Mouse (Mus musculus): ENCODE data around the gene Rbm24. TPM values are rescaled to one million over a fixed set of nuclear protein-coding genes. Genes with fewer than 3 reads are reported as not detected.

Rbm24 gene
- polyA plus RNA-seq, 1 experiment from 2014 or later, result 7.6 TPM

DNA sequence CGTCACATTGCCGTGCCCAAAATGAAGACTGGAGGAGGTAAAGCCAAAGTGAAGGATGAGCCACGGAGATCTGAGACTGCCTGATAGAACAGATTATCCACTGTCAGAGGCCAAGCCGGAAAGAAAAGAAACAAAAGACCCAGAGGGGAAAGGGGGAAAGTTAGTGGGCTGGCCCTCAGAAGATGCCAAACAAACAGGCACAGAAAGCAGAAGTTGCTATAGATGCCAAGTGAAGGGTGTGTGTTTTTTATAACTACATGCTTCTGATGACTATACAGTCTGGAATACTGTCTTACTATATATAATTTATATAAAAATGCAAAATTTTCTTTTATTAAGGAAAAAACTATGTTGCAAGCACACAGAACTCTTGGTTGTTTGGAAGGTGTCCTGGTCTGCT, 31.7 kb downstream of the Rbm24 start:
- ATAC-seq, result no peak
- no peaks in the 10 kb centered on the region for H3K27me3 ChIP-seq (replicated peaks; ENCODE audit: control insufficient read depth, insufficient read depth, low read length)
- 56% methylated on average over 4 of the region's 4 CpGs for WGBS

DNA sequence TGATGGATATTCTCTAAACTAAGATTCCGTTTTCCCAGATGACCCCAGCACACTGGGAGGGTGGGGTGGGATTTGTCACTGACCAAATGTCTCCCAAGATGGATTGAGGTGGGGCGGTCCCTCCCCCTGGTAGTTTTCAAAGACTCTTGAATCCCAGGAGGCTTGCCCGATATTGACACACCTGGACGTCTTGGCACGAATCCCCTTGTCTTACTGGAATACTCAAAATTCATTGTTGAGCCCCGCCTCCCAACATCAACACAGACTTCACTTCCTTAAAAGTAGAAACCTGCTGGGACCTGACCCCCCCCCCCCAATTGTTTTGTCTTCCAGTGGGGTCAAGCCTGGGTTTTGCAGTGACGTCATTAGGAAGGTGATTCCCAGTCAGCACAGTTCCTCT, 32.4 kb downstream of the Rbm24 start:
- no peak for ATAC-seq
- DNase-seq (ENCODE audit: low spot score), result no peak
- H3K27ac ChIP-seq (ENCODE audit: low read depth, low read length), result no peak overlapping the region
- no peaks in the 10 kb centered on the region for H3K27me3 ChIP-seq (replicated peaks; ENCODE audit: control insufficient read depth, insufficient read depth, low read length)
- H3K4me2 ChIP-seq (ENCODE audit: low read length), result no peak overlapping the region
- no peaks in the 10 kb centered on the region for H3K36me3 ChIP-seq (ENCODE audit: control insufficient read depth, insufficient read depth, low read length)
- H3K9ac ChIP-seq (ENCODE audit: low read length), result no peak overlapping the region
- no peak overlapping the region for H3K4me3 ChIP-seq (ENCODE audit: low read depth, low read length)
- whole genome bisulfite sequencing, result 87% methylated on average over 7 of the region's 7 CpGs
- no peaks in the 10 kb centered on the region for H3K4me1 ChIP-seq (ENCODE audit: control insufficient read depth, insufficient read depth, low read length)
- H3K9me3 ChIP-seq (replicated peaks; ENCODE audit: control insufficient read depth, low read length), result no peaks in the 10 kb centered on the region

More for the DNA sequence above, 31.7 kb downstream of the Rbm24 start:
- Histone ChIP-seq H3K4me1 (ENCODE audit: control insufficient read depth, insufficient read depth, low read length) (no peaks in the 10 kb centered on the region), H3K36me3 (ENCODE audit: control insufficient read depth, insufficient read depth, low read length) (no peaks in the 10 kb centered on the region), H3K9ac (ENCODE audit: low read length) (no peak overlapping the region), H3K27ac (ENCODE audit: low read depth, low read length) (no peak overlapping the region), H3K9me3 (replicated peaks; ENCODE audit: control insufficient read depth, low read length) (no peaks in the 10 kb centered on the region), H3K4me2 (ENCODE audit: low read length) (no peak overlapping the region), H3K4me3 (ENCODE audit: low read depth, low read length) (no peak overlapping the region)
- DNase-seq (ENCODE audit: low spot score), result no peak

DNA sequence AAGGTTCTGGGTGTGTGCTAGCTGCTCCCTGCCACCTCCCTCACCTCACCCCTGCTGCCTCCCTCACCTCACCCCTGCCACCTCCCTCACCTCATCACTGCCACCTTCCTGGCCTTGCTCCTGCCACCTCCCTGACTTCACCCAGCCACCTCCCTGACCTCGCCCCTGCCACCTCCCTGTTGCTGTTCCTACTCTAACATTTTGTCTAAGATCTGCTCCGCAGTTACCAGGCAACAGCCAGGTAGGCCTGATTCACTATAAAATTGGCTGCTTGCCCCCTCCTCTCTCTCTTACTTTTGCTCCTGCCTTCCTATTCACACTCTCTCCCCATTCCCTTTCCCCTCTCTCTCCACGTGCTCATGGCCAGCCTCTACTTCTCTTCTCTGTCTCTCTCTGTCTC, 33.3 kb downstream of the Rbm24 start:
- no peaks in the 10 kb centered on the region for H3K9me3 ChIP-seq (replicated peaks; ENCODE audit: control insufficient read depth, low read length)

DNA sequence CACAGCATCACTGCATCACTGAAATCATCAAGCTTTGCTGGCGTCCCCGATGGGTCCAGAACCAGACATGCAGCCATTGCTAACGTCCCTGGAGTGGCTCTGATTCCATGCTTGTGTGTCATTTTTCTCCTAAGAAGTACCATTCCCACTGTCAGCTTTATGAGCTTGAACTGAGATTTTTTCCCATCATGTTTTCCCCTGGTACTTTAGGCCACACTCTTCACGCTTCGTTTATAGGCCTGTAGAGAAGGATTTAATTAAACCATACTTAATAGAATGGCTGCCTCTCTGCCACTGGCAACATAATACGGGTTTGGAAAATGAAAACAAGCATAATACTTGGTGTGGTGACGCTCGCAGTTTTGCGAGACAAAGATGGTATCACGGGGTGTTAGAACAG, 41.3 kb downstream of the Rbm24 start:
- no peak overlapping the region for H3K4me3 ChIP-seq (ENCODE audit: low read depth, low read length)
- H3K36me3 ChIP-seq (ENCODE audit: control insufficient read depth, insufficient read depth, low read length), result no peaks in the 10 kb centered on the region
- 56% methylated on average over 10 of the region's 10 CpGs for WGBS
- no peaks in the 10 kb centered on the region for H3K27me3 ChIP-seq (replicated peaks; ENCODE audit: control insufficient read depth, insufficient read depth, low read length)
- no peak overlapping the region for H3K4me2 ChIP-seq (ENCODE audit: low read length)
- no peaks in the 10 kb centered on the region for H3K9me3 ChIP-seq (replicated peaks; ENCODE audit: control insufficient read depth, low read length)
- ATAC-seq (no peak), DNase-seq (ENCODE audit: low spot score) (no peak)
- no peak overlapping the region for H3K9ac ChIP-seq (ENCODE audit: low read length)
- H3K27ac ChIP-seq (ENCODE audit: low read depth, low read length), result no peak overlapping the region
- H3K4me1 ChIP-seq (ENCODE audit: control insufficient read depth, insufficient read depth, low read length), result no peaks in the 10 kb centered on the region

More for the DNA sequence above, 33.3 kb downstream of the Rbm24 start:
- ATAC-seq, result no peak
- 75% methylated on average over 3 of the region's 3 CpGs for WGBS
- Histone ChIP-seq H3K4me1 (ENCODE audit: control insufficient read depth, insufficient read depth, low read length) (no peaks in the 10 kb centered on the region), H3K9ac (ENCODE audit: low read length) (no peak overlapping the region), H3K27me3 (replicated peaks; ENCODE audit: control insufficient read depth, insufficient read depth, low read length) (no peaks in the 10 kb centered on the region), H3K27ac (ENCODE audit: low read depth, low read length) (no peak overlapping the region), H3K4me2 (ENCODE audit: low read length) (no peak overlapping the region), H3K36me3 (ENCODE audit: control insufficient read depth, insufficient read depth, low read length) (no peaks in the 10 kb centered on the region), H3K4me3 (ENCODE audit: low read depth, low read length) (no peak overlapping the region)
- no peak for DNase-seq (ENCODE audit: low spot score)

DNA sequence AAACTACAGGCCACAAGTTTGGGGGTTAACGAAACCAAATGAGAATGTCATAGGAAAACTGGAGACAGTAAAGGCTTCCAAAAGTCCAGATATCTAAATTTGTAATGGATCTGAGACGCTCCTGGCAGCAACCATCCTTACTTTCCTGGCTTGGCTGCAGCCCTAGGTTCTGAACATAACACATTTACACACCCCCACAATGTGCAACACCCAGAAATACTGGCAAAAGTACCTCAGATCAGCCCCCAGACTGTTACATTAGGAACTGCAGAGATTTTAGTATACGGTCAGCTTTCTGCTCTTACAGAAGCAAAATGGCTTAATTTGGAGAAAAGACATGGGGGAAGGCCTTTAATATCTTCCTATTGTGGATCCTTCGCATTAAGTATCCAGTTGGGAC, 44.0 kb downstream of the Rbm24 start:
- Histone ChIP-seq H3K9me3 (replicated peaks; ENCODE audit: control insufficient read depth, low read length) (no peaks in the 10 kb centered on the region), H3K36me3 (ENCODE audit: control insufficient read depth, insufficient read depth, low read length) (no peaks in the 10 kb centered on the region), H3K4me3 (ENCODE audit: low read depth, low read length) (no peak overlapping the region), H3K27me3 (replicated peaks; ENCODE audit: control insufficient read depth, insufficient read depth, low read length) (no peaks in the 10 kb centered on the region), H3K4me1 (ENCODE audit: control insufficient read depth, insufficient read depth, low read length) (no peaks in the 10 kb centered on the region), H3K9ac (ENCODE audit: low read length) (no peak overlapping the region), H3K27ac (ENCODE audit: low read depth, low read length) (no peak overlapping the region), H3K4me2 (ENCODE audit: low read length) (no peak overlapping the region)
- DNase-seq (ENCODE audit: low spot score), result no peak
- 98% methylated on average over 4 of the region's 4 CpGs for WGBS
- ATAC-seq, result no peak

DNA sequence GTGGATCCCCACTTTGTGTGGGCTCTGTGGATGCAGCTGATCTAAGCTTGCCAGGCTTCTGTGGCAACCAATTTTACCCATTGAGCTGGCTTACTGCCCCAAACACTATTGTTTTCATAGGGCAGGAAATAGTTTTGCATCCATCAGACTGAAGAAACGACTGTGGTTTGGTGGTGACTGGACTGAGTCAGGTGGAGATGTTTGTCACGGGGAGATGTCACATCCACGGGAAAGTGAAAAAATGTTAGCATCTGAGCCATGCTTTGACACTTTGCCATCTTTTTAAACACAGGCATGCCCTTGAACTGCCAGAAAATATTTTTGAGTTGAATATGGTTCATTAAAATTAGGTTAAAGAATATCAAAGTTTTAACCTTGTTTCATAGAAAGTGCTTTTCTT, 45.5 kb downstream of the Rbm24 start:
- H3K9ac ChIP-seq (ENCODE audit: low read length), result no peak overlapping the region
- WGBS, result 77% methylated on average over 3 of the region's 3 CpGs
- no peaks in the 10 kb centered on the region for H3K4me1 ChIP-seq (ENCODE audit: control insufficient read depth, insufficient read depth, low read length)
- no peaks in the 10 kb centered on the region for H3K27me3 ChIP-seq (replicated peaks; ENCODE audit: control insufficient read depth, insufficient read depth, low read length)
- H3K9me3 ChIP-seq (replicated peaks; ENCODE audit: control insufficient read depth, low read length), result no peaks in the 10 kb centered on the region
- H3K4me3 ChIP-seq (ENCODE audit: low read depth, low read length), result no peak overlapping the region
- no peak for ATAC-seq
- no peak for DNase-seq (ENCODE audit: low spot score)
- no peak overlapping the region for H3K27ac ChIP-seq (ENCODE audit: low read depth, low read length)
- no peaks in the 10 kb centered on the region for H3K36me3 ChIP-seq (ENCODE audit: control insufficient read depth, insufficient read depth, low read length)
- H3K4me2 ChIP-seq (ENCODE audit: low read length), result no peak overlapping the region

DNA sequence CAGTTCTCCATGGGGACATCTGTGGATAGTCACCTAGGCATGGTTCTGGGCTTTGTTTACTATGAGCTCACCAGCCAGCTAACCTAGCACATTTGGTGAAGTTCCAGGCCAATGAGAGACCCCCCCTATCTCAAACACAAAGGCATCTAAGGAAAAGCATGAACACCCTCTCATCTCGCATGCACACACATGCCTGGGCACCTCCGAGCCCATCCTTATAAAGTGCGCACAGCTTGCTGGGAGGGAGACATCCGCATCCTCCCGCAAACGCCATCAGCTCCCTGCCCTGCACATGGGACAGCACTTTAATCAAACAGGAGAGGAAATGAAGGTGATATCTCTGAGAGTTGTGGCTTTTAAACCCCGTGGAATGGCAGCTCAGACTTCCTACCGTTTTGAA, 50.0 kb downstream of the Rbm24 start:
- DNase-seq (ENCODE audit: low spot score) (no peak), ATAC-seq (no peak)
- Histone ChIP-seq H3K4me3 (ENCODE audit: low read depth, low read length) (no peak overlapping the region), H3K4me2 (ENCODE audit: low read length) (no peak overlapping the region), H3K9ac (ENCODE audit: low read length) (no peak overlapping the region), H3K27me3 (replicated peaks; ENCODE audit: control insufficient read depth, insufficient read depth, low read length) (no peaks in the 10 kb centered on the region), H3K36me3 (ENCODE audit: control insufficient read depth, insufficient read depth, low read length) (no peaks in the 10 kb centered on the region), H3K4me1 (ENCODE audit: control insufficient read depth, insufficient read depth, low read length) (no peaks in the 10 kb centered on the region), H3K9me3 (replicated peaks; ENCODE audit: control insufficient read depth, low read length) (no peaks in the 10 kb centered on the region), H3K27ac (ENCODE audit: low read depth, low read length) (no peak overlapping the region)
- 63% methylated on average over 8 of the region's 8 CpGs for WGBS

GRCm38 (mm10) chr13:46469536-46469935, 51.3 kb downstream of the Rbm24 start:
- no peak overlapping the region for H3K27ac ChIP-seq (ENCODE audit: low read depth, low read length)
- no peaks in the 10 kb centered on the region for H3K4me1 ChIP-seq (ENCODE audit: control insufficient read depth, insufficient read depth, low read length)
- no peak overlapping the region for H3K4me2 ChIP-seq (ENCODE audit: low read length)
- no peak for DNase-seq (ENCODE audit: low spot score)
- no peaks in the 10 kb centered on the region for H3K9me3 ChIP-seq (replicated peaks; ENCODE audit: control insufficient read depth, low read length)
- ATAC-seq, result no peak
- no peak overlapping the region for H3K9ac ChIP-seq (ENCODE audit: low read length)
- H3K4me3 ChIP-seq (ENCODE audit: low read depth, low read length), result no peak overlapping the region
- H3K27me3 ChIP-seq (replicated peaks; ENCODE audit: control insufficient read depth, insufficient read depth, low read length), result no peaks in the 10 kb centered on the region
- 98% methylated on average over 2 of the region's 2 CpGs for WGBS
- H3K36me3 ChIP-seq (ENCODE audit: control insufficient read depth, insufficient read depth, low read length), result no peaks in the 10 kb centered on the region

Data from forebrain, embryonic 14.5 days (tissue).